Mouse (Mus musculus) urinary bladder, postnatal 36 days (tissue): Measurements from ENCODE around the gene Ceacam12.
"Not testable (repeated sequence)": the region's sequence is repeated elsewhere in the genome, so short reads cannot be mapped to it uniquely, and the experiment has no call there.

Source experiments
- DNase-seq, 2 experiments: peaks; one replicate each; pipeline ENCODE4 v3.0.0; 2022; ENCODE audit warnings: low spot score in 2 of 2, mixed read lengths in 1 of 2

Ceacam12 gene

DNA sequence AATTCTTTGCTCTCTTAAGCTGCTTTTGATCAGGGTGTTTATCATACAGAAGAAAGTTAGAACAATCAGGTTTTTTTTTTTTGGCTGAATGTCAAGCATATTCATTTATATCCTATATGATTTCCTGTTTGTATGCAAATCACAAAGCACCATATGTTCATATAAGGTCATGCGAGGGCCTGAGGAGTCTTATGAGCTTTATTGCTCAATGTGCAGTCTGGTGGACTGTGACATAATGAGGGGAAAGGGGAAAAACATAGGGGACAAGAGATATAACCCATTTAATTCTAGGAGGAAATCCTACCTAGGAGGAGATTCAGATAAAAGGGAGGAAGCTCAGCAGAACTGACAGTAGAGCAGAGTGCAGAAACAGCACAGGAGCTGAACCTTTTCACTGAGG, at the start of gene Ceacam12:
Gene Ceacam12, plus strand, starts transcription at position 301 of the 400 bp plus-strand sequence.
- no peak for DNase-seq

DNA sequence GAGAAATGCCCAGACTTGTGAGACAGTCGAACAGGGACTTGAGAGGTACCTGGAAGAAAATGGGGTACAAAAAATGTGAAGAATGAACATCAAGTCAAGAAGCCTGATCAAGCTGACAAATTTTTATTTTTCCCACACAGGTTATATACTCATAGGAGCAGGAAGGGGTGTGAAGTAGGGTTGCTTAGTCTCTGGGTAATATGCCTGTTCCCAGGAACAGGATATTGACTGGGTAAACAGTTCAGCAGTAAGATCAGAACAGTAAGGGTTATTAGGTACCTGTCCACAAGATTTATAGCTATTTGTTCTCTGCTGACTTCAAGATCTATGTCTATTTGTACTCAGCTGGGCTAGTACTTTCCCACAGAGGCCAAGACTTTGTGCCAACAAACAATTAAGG, 8.1 kb downstream of the Ceacam12 start:
- not testable (repeated sequence) for DNase-seq

DNA sequence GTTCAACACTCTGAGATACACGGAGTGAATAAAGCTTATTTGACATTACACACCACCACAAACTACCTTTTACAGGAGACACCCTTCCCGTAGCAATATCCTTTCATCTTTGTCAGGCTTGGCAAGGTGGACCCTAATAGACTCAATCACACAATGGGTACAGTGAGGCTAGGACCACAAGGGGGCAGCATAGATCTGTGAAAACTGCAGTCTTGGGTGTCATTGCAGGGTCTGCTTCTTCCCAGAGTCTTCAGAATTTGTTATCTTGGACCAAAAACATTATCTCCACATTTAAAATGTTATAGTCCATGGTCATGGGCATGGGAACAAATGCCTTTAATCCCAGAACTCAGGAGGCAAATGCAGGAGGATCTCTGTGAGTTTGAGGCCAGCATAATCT, 35.1 kb downstream of the Ceacam12 start:
- no peak for DNase-seq
